Mouse (Mus musculus) erythroblast, adult 5-6 weeks (primary cell): ENCODE results near the gene Ppp4r4. TPM values are rescaled to one million over a fixed set of nuclear protein-coding genes. Genes with fewer than 3 reads are reported as not detected.
A peak's percentile ranks its signal among the peaks of the same experiment; 100 is the strongest.
"Not testable (repeated sequence)": the region's sequence is repeated elsewhere in the genome, so short reads cannot be mapped to it uniquely, and the experiment has no call there.

ENCODE experiments used
- ATAC-seq: replicated peaks from 2 replicates; pipeline ENCODE4 v1.8.0; 2016; ENCODE audit warnings: moderate number of reproducible peaks, mild to moderate bottlenecking, moderate TSS enrichment, inconsistent platforms; ENCODE audit not compliant: poor library complexity, low FRiP score, severe bottlenecking
- total RNA-seq, 2 experiments: library from RNA; stranded (forward) in 1 of 2; stranded (reverse) in 1 of 2; fragments of 150-400 nt in 1 of 2; fragments of 200-764, 138-1000 nt in 1 of 2; gene quantifications; 2 replicates each; pipeline versions ENCODE4 v1.2.3 to v1.2.4; 2015 to 2017; ENCODE audit warnings: low replicate concordance in 2 of 2

Ppp4r4 gene
- total RNA-seq, 2 experiments from 2014 or later = not detected

DNA sequence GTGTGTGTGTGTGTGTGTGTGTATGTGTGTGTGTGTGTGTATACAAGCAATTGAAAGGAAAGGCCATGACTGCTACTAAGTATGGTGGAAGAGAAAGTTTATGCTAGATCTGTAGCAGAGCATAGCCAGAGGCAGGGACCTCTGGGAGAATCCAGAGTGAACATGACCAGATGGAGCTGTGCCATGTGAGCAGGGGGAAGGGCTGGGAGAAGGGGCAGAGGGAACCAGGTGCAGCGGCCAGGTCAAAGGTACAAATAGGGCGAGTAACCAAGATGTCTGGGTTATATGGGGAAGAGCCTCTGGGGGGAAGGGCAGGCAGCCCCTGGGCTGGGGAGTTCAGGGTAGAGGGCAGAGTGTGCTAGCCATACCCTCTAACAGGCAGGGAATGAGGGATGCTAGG is 1.5 kb upstream of the Ppp4r4 start:
- no peak for ATAC-seq

DNA sequence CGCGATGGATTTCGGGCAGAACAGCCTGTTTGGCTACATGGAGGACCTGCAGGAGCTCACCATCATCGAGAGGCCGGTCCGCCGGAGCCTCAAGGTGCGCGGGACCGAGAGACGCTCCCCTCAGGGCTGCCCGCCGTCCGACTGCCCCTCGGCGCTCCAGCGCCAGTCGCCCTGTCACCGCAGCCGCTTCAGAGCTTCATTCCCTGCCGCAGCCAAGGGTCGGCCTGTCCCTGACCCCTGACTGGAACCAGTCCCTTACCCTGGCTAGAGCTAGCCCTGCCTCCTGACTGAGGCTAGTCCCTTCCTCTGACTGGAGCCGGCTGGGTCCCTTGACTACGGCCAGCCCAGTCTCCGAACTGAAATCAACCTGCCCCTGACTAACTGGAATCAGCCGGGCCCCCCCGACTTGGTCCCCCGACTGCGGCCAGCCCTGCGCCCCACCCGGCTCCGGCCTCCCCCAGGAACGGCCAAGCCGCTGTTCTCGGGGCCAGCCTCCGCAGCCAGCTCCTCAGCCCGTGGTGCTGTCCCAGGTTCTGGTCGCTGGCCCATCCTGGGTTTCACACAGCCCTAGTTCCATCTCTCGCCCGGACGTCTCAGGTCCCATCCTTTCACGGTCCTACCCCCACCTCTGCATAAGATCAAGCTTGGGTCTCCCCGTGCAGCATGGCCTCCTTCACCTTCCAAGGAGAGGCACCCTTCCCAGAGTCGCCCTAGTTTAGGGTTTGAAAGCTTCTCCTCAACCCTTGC is 739 bp downstream of the Ppp4r4 start:
- no peak for ATAC-seq

- ATAC-seq = no peak
Observed at GRCm38 (mm10) chr12:103540429-103540828, 8.3 kb downstream of the Ppp4r4 start.

DNA sequence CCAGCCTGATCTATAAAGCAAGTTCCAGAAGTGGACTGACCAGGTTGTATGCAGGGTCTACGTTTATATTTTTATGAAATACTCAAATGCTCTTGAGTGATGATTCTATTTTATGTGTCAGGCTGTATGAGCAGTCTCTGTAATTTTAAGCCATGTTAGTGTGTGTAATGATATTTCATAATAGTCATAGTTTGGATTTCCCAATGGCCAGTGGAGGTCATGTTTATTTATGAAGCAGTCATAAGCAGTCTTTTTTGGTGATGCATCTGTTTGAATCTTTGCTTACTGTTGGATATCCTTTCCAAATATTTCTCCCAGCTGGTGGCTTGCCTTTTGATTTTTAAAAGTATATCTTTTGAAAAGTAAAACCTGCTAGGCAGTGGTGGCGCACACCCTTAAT is 11.3 kb downstream of the Ppp4r4 start:
- ATAC-seq = no peak

GRCm38 (mm10) chr12:103544213-103544612 is 12.1 kb downstream of the Ppp4r4 start:
- peak; percentile 62; the same call in 1 of the 2 replicates for ATAC-seq

- ATAC-seq = no peak
Observed at GRCm38 (mm10) chr12:103547438-103547837, 15.4 kb downstream of the Ppp4r4 start.

DNA sequence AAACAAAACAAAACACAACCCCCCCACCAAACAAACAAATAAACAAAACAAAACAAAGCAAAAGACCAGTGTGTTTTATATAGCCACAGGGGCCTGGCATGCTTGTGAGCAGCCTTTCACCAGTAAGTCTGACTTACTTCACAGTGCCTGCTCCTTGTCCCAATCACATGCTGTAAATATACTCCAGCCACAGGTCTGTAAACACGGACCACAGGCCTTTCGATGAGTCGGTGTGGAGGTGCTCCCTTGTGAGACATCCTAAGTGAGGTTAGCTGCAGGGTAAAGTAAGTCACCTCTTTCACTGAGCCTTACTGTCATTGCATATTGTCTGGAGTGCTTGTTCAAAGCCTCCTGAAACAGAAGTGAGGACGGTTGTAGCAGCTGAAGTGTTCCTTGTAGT is 16.4 kb downstream of the Ppp4r4 start:
- no peak for ATAC-seq

- ATAC-seq = no peak
Observed at GRCm38 (mm10) chr12:103550047-103550446, 18.0 kb downstream of the Ppp4r4 start.

GRCm38 (mm10) chr12:103551422-103551821 is 19.3 kb downstream of the Ppp4r4 start:
- no peak for ATAC-seq

DNA sequence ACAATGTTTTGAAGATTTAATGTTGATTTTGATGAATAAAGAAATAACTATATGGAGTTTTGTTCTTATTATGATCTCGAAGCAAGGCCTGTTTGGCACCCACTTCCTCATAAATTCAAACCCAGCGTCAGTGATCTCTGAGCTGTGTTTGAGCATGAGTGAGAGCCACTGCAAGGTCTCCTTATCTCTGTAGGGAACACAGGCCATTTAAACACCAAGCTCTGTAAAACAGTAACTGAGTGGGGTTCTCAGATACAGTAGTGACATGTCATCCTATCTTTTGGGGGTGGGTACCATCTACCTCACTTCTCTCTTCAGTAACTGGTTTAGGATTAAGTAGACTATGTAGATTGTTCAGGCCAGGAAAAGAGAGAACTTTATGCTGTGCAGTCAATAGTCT is 20.4 kb downstream of the Ppp4r4 start:
- ATAC-seq = no peak

- ATAC-seq = no peak
Observed at GRCm38 (mm10) chr12:103553497-103553896, 21.4 kb downstream of the Ppp4r4 start.

DNA sequence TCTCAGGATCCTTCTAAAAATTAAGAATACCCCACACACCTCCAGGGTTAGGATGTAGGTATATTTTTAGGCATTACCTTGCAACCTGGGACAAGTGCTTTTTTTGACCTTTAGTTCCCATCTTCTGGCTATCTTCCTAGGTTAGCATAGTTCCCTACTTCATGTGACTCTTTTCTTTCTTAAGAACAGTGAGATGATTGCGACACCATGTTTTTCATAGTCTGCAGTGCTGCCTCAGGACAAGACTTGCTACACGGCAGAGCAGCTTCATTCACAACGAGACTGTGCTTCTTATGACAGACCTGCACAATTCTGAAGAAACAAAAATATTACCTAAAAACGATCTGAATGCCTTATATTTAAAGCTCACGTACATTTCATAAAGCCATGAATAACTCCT is 24.8 kb downstream of the Ppp4r4 start:
- no peak for ATAC-seq

DNA sequence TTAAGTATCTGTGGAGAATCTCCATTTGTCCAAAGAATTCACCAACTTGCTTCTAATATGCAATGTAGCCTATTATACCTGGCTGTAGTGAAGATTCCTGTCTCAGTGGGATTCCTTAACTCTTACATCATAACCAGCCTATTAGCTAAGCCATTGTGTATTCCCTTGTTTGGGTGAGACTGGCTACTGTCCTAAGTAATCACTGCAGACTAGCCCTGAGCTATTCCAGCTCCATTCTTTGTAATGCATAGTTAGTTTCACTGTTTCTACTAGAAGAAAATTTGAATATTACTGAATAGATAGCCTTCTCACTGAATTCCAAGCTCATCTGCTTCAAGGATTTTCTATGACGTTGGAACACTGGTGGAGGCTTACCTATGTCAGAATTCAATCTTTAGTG is 32.6 kb downstream of the Ppp4r4 start:
- ATAC-seq = no peak

GRCm38 (mm10) chr12:103565151-103565550 is 33.1 kb downstream of the Ppp4r4 start:
- no peak for ATAC-seq

GRCm38 (mm10) chr12:103567129-103567528 is 35.0 kb downstream of the Ppp4r4 start:
- no peak for ATAC-seq

GRCm38 (mm10) chr12:103569690-103570089 is 37.6 kb downstream of the Ppp4r4 start:
- ATAC-seq = no peak

- ATAC-seq = not testable (repeated sequence)
Observed at GRCm38 (mm10) chr12:103578148-103578547, 46.1 kb downstream of the Ppp4r4 start.

GRCm38 (mm10) chr12:103583771-103584170 is 51.7 kb downstream of the Ppp4r4 start:
- no peak for ATAC-seq

DNA sequence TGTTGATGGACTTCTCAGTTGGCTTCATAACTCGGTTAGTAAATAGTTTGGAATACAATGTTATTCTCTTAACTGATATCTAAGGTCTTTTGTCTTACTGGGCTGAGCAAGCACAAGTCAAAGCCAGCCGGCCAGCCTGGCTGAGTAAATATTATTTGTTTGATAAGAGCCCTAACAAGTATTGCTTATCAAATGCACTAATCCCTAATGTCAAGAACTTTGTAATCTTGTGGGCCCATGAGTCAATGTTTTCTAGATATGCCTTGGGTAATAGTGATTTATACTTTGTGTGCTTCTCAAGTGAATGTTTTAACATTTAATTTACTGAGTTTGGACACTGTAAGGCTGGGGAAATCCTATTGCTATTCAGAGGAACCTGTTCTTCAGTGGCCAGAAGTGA is 66.3 kb downstream of the Ppp4r4 start:
- ATAC-seq = no peak

GRCm38 (mm10) chr12:103600364-103600763 is 68.3 kb downstream of the Ppp4r4 start:
- no peak for ATAC-seq

DNA sequence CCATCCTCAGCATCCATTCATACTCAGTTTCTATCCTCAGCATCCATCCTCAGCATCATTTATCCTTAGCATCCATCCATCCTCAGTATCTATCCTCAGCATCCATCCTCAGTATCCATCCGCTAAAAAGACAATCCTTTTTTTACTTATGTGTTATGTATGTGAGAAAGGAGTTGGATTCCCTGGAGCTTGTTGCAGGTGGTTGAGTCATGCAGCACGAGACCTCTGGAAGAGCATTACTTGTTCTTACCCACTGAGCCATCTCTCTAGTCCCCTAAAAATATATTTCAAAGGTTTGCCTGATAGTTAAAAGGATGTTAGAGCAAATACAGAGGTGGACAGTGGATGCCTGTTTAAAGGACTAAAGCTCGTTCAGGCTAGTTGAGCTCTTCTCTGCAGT is 69.8 kb downstream of the Ppp4r4 start:
- ATAC-seq = no peak

DNA sequence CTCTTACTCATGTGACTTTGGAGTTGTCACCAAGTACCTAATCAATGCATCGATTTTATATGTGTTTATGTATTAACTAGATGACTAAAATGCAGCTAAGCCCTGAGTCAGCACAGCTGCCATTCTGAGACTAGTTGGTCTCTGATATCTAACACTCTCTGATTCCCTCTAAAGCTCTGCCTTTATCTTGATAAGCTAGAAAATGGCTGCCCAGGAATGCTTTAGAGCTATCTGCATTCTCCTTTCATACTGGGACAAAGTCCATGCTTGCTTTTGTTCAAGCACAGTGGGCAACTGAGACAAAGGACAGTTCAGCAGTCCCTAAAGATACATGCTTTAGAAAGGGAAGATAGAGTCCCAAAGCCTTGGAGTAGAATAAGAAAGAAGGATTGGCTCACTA is 83.1 kb downstream of the Ppp4r4 start:
- no peak for ATAC-seq
